Mouse (Mus musculus) liver, adult 2 months (tissue): ENCODE measurements at regions not wholly inside any gene's neighbourhood (a gene's known extent, or its start where the extent isn't known, plus 50 kb on each side); places are given as distances from the start of the nearest gene placed in this dataset.

Source experiments
- CTCF ChIP-seq: fragments of 200-500 bp; IDR thresholded peaks from 2 replicates; pipeline ENCODE4 v1.5.1; 2011; ENCODE audit warnings: low read depth, low read length, control low read depth
- POLR2A ChIP-seq: fragments of 200-500 bp; IDR thresholded peaks from 2 replicates; pipeline ENCODE4 v1.6.1; 2011; ENCODE audit warnings: low read length, control low read depth; ENCODE audit not compliant: insufficient read depth; ENCODE audit errors: extremely low read depth

DNA sequence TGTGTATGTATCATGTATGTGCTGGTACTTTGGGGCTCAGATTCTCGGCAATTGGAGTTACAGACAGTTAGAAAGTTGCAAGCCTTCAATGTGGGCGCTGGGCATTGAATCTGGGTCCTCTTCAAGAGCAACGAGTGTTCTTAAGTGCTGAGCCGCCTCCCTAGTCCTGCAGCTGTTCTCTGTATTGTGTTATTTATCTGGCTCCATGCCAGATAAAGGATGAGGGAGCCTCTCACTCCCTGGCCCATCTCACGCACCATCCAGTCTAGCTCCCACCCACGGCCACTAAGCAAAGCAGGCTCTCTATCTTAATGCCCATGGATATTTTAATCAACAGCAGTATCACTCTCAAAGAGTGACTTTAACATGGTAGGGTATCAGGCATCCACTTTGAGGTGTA is 84.2 kb downstream of the Cartpt start:
- TF ChIP-seq CTCF (no peak), POLR2A (no peak)
